9 mouse cellular contexts compared by ENCODE assay signal in the genomic region with DNA sequence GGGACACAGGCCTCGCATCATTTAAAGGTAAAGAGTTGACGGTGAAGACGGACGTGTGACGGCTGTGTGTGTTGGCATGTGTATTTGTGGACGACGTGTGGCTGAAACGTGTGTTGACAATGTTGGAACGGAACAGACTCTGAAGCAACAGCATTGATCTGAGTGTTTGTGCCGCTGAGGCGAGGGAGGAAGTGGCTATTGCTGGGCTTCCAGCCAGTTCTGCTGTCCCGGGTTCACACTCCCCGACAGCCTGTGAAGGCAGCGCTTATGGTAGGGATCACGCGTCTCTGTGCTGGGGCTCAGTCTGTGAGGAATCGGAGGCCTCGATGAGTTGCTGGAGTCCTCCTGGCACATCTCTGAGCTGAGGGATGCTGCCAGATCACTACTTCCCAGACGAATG. TPM values are rescaled to one million over a fixed set of nuclear protein-coding genes. Genes with fewer than 3 reads are reported as not detected.
DNase-seq lines count a peak whose midpoint lies in the region; ATAC-seq lines count a peak whose summit lies in the region.
"Had no signal": no experiment of that assay in that cellular context is flagged by ENCODE, and none has a peak within 500 bp of the region (broad histone marks: within the 10 kb centered on the region; RNA-seq: fewer than 3 reads in every experiment).

No protein-coding gene starts in this region.

- H3K4me3 ChIP-seq in forebrain, embryonic 15.5 days, result no peak overlapping the region
- no peak overlapping the region for H3K4me3 ChIP-seq in forebrain, embryonic 12.5 days (replicated peaks)
- H3K4me3 ChIP-seq: limb, embryonic 12.5 days had no signal

- H3K4me2 ChIP-seq in forebrain, embryonic 15.5 days (replicated peaks), result no peak overlapping the region
- H3K4me2 ChIP-seq in forebrain, embryonic 12.5 days, result no peak overlapping the region
- H3K4me2 ChIP-seq: limb, embryonic 12.5 days had no signal

- no peak overlapping the region for H3K9ac ChIP-seq in forebrain, embryonic 15.5 days (replicated peaks)
- H3K9ac ChIP-seq in forebrain, embryonic 12.5 days, result no peak overlapping the region
- H3K9ac ChIP-seq: limb, embryonic 12.5 days had no signal

- ATAC-seq in forebrain, embryonic 15.5 days (replicated peaks), result peak; percentile 71; the same call in 1 of the 2 replicates
- ATAC-seq in forebrain, embryonic 12.5 days (ENCODE audit: low FRiP score), result no peak

- 54% methylated on average over 19 of the region's 19 CpGs for WGBS in forebrain, embryonic 15.5 days
- 79% methylated on average over 19 of the region's 19 CpGs for WGBS in forebrain, embryonic 12.5 days

- peak overlapping the region; percentile 31 for H3K27ac ChIP-seq in forebrain, embryonic 15.5 days (replicated peaks)
- no peak overlapping the region for H3K27ac ChIP-seq in forebrain, embryonic 12.5 days
- H3K27ac ChIP-seq: limb, embryonic 12.5 days had no signal

- H3K36me3 ChIP-seq in forebrain, embryonic 15.5 days, result no peaks in the 10 kb centered on the region
- no peaks in the 10 kb centered on the region for H3K36me3 ChIP-seq in forebrain, embryonic 12.5 days (replicated peaks)
- H3K36me3 ChIP-seq: limb, embryonic 12.5 days had no signal

- peak; percentile 22 for DNase-seq in urinary bladder, postnatal 14 days (ENCODE audit: low spot score)
- no peak for DNase-seq in urinary bladder, postnatal 10 days (ENCODE audit: low spot score)
- DNase-seq in kidney, postnatal 14 days, result peak; percentile 65
- DNase-seq in lung, postnatal 4 days, result peak; percentile 79 to 94
- DNase-seq in urinary bladder, postnatal 25 days (ENCODE audit: low spot score), result no peak
- DNase-seq in retina, embryonic 14.5 days (ENCODE audit: low spot score), result no peak

- H3K9me3 ChIP-seq in forebrain, embryonic 15.5 days, result no peaks in the 10 kb centered on the region
- no peaks in the 10 kb centered on the region for H3K9me3 ChIP-seq in forebrain, embryonic 12.5 days
- H3K9me3 ChIP-seq: limb, embryonic 12.5 days had no signal

- H3K27me3 ChIP-seq in forebrain, embryonic 15.5 days, result no peaks in the 10 kb centered on the region
- no peaks in the 10 kb centered on the region for H3K27me3 ChIP-seq in forebrain, embryonic 12.5 days
- H3K27me3 ChIP-seq: limb, embryonic 12.5 days had no signal

- H3K4me1 ChIP-seq in forebrain, embryonic 15.5 days, result peaks cover 12% of the 10 kb centered on the region
- H3K4me1 ChIP-seq in forebrain, embryonic 12.5 days, result 0 out of 2 replicates have a peak, but pooled peaks cover 6% of the 10 kb centered on the region
- H3K4me1 ChIP-seq: limb, embryonic 12.5 days had no signal

RNA-seq across cellular contexts. Expression of a gene that starts 34.0 kb away (rescaled TPM):
- 16.2 and 18.9 TPM in 2 replicates for polyA plus RNA-seq in forebrain, embryonic 15.5 days (2015; fragmentation: Nextera tagmentation; extraction: Ambion mirVana)
- polyA plus RNA-seq in forebrain, embryonic 12.5 days (2016; fragmentation: Nextera tagmentation; extraction: Ambion mirVana), result 23.2 and 26.9 TPM in 2 replicates

Comparison
In these comparisons a context has a peak if more than half of its experiments do, and no peak if none do; other contexts are left out.
1. DNase-seq: peak in urinary bladder, postnatal 14 days (single experiment), kidney, postnatal 14 days (single experiment) and lung, postnatal 4 days (2 of 2); none in urinary bladder, postnatal 10 days (single experiment), urinary bladder, postnatal 25 days (single experiment) and retina, embryonic 14.5 days (single experiment).